Mouse (Mus musculus) liver, embryonic 12.5 days (tissue): Measurements from ENCODE around the gene Prmt8. TPM values are rescaled to one million over a fixed set of nuclear protein-coding genes. Genes with fewer than 3 reads are reported as not detected.

Experiments
- ATAC-seq: fragments of 200-750 bp; cut with Nextera tagmentation; 2 replicates; pipeline ENCODE4 v1.8.0; 2017; ENCODE audit warnings: moderate number of reproducible peaks, mild to moderate bottlenecking, moderate library complexity
- H3K27ac ChIP-seq: fragments of 300-500 bp; sonication (generic); 2 replicates; pipeline ENCODE4 v1.5.1; 2016; ENCODE audit warnings: mild to moderate bottlenecking
- H3K27me3 ChIP-seq: fragments of 300-500 bp; sonication (generic); replicated peaks from 2 replicates; pipeline ENCODE4 v1.6.1; 2016; ENCODE audit warnings: mild to moderate bottlenecking, moderate library complexity
- H3K36me3 ChIP-seq: fragments of 300-500 bp; sonication (generic); 2 replicates; pipeline ENCODE4 v1.6.1; 2016; ENCODE audit warnings: mild to moderate bottlenecking, moderate library complexity
- H3K4me1 ChIP-seq: fragments of 300-500 bp; sonication (generic); 2 replicates; pipeline ENCODE4 v1.6.1; 2016
- H3K4me2 ChIP-seq: fragments of 300-500 bp; sonication (generic); 2 replicates; pipeline ENCODE4 v1.6.1; 2016; ENCODE audit warnings: mild to moderate bottlenecking, moderate library complexity
- H3K4me3 ChIP-seq: fragments of 300-500 bp; sonication (generic); 2 replicates; pipeline ENCODE4 v1.5.1; 2016; ENCODE audit warnings: mild to moderate bottlenecking, moderate library complexity
- H3K9ac ChIP-seq: fragments of 300-500 bp; sonication (generic); 2 replicates; pipeline ENCODE4 v1.6.1; 2016; ENCODE audit warnings: mild to moderate bottlenecking, moderate library complexity
- H3K9me3 ChIP-seq: fragments of 300-500 bp; sonication (generic); replicated peaks from 2 replicates; pipeline ENCODE4 v1.6.1; 2016; ENCODE audit warnings: mild to moderate bottlenecking, moderate library complexity
- WGBS: fragments of 180-500 bp; shearing (Covaris S2); methylation state at CpG from one replicate; pipeline ENCODE4 v1.1.7; 2016; ENCODE audit not compliant: insufficient replicate concordance; 5-methylcytosine and 5-hydroxymethylcytosine counted together
- polyA plus RNA-seq: library from polyadenylated mRNA; unstranded; fragments of >200 nt; fragmentation: Nextera tagmentation; extraction: Ambion mirVana; gene quantifications from 2 replicates; pipeline ENCODE4 v1.2.1, GENCODE M21; 2016

The Prmt8 gene
- polyA plus RNA-seq, 1 experiment from 2014 or later, result not detected

DNA sequence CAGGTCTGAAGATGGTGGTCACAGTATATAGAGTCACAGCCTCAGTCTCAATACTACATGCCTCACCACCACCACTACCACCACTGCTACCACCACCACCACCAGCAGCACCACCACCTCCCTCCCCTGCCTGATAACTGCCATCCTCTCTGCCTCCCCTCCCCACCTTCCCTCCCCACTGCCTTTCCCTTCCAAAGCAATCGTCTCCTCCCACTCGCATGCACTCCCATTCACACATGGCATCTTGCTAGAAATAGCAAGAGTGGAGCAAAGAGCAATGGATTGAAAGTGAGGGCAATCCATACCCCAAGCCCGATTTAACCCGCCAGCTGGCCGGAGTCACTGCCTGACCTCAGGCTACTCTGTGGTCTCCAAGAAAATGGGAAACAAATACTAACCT is 3.7 kb downstream of the Prmt8 start:
- Histone ChIP-seq H3K4me2 (no peak overlapping the region), H3K27ac (no peak overlapping the region), H3K4me3 (no peak overlapping the region), H3K27me3 (peaks cover 70% of the 10 kb centered on the region), H3K4me1 (0 out of 2 replicates have a peak, but pooled peaks cover 3% of the 10 kb centered on the region), H3K9ac (no peak overlapping the region), H3K9me3 (no peaks in the 10 kb centered on the region), H3K36me3 (no peaks in the 10 kb centered on the region)
- no peak for ATAC-seq
- WGBS, result 36% methylated on average over 5 of the region's 5 CpGs

- H3K27me3 ChIP-seq, result no peaks in the 10 kb centered on the region
- H3K27ac ChIP-seq, result no peak overlapping the region
- ATAC-seq, result no peak
- WGBS, result 47% methylated on average over 4 of the region's 4 CpGs
- H3K4me2 ChIP-seq, result no peak overlapping the region
- H3K4me3 ChIP-seq, result no peak overlapping the region
- no peak overlapping the region for H3K9ac ChIP-seq
- no peaks in the 10 kb centered on the region for H3K36me3 ChIP-seq
- no peaks in the 10 kb centered on the region for H3K4me1 ChIP-seq
- no peaks in the 10 kb centered on the region for H3K9me3 ChIP-seq
Observed at GRCm38 (mm10) chr6:127758264-127758663, 11.0 kb downstream of the Prmt8 start.

DNA sequence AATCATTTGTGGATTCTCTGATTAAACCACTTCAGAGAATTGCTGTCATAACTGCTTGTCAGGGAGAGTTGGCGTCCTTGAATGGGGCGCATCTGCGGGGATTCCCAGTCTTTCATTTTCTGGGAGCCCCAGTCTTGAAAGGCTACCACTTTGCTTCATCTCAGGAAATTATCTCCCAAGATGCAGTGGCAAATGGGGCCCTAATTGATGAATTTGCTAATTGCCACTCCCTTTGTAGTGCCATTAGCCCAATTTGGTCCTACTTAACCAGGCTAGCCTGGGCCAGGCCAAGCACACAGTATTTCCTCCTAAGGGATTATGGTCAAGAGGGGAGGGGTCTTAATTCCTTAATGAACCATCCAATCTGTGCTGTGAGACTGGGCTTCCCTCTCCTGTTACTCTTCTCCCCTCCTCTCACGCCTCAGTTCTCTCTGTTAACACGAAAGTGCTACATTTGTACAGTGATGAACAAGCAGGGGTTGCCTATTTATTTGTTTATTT is 11.6 kb downstream of the Prmt8 start:
- Histone ChIP-seq H3K9ac (no peak overlapping the region), H3K4me1 (no peaks in the 10 kb centered on the region), H3K27me3 (no peaks in the 10 kb centered on the region), H3K27ac (no peak overlapping the region), H3K4me3 (no peak overlapping the region), H3K36me3 (no peaks in the 10 kb centered on the region), H3K9me3 (no peaks in the 10 kb centered on the region), H3K4me2 (no peak overlapping the region)
- WGBS, result 69% methylated on average over 5 of the region's 5 CpGs
- ATAC-seq, result no peak

DNA sequence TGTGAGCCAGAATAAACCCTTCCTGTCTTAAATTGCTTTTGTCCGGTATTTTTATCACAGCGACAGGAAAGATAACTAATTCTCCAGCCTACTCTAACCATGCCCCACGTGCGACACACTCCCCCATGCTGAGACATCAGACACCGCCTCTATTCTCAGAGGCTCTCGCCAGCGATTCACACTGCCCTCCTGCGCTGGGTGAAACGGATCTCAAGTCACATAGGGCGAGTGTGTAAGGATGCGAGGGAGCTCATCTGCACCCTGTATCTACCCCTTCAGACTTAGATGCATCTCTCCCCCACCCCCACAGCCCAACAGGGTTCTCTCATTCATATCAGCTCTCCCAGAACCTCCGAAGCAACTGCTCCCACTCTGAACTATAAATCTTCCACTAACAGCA is 12.4 kb downstream of the Prmt8 start:
- no peak overlapping the region for H3K27ac ChIP-seq
- no peaks in the 10 kb centered on the region for H3K27me3 ChIP-seq
- H3K9me3 ChIP-seq, result no peaks in the 10 kb centered on the region
- H3K4me3 ChIP-seq, result no peak overlapping the region
- H3K4me1 ChIP-seq, result no peaks in the 10 kb centered on the region
- ATAC-seq, result no peak
- 44% methylated on average over 12 of the region's 12 CpGs for WGBS
- H3K4me2 ChIP-seq, result no peak overlapping the region
- H3K36me3 ChIP-seq, result no peaks in the 10 kb centered on the region
- H3K9ac ChIP-seq, result no peak overlapping the region

DNA sequence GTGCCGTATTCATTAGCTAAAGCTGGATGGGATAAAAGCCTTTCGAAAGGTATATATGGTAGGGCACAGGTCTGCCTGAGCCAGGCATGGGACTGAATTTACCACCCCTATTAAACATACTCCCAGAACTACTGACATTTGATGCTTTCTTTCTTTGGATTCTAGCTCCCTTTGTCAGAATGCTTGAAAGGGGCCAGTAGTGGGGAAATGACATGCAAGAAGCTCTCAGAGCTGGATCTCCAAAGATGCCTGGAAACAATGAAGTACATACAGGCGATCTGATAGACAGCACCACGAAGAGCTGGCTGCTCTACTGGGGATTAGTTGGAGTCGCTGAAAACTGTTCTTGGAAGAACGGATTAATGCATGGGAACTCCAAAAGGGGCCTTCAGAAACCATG is 16.0 kb downstream of the Prmt8 start:
- no peaks in the 10 kb centered on the region for H3K36me3 ChIP-seq
- H3K4me3 ChIP-seq, result no peak overlapping the region
- no peak overlapping the region for H3K9ac ChIP-seq
- no peaks in the 10 kb centered on the region for H3K4me1 ChIP-seq
- H3K4me2 ChIP-seq, result no peak overlapping the region
- no peaks in the 10 kb centered on the region for H3K9me3 ChIP-seq
- ATAC-seq, result no peak
- no peak overlapping the region for H3K27ac ChIP-seq
- no peaks in the 10 kb centered on the region for H3K27me3 ChIP-seq
- 60% methylated on average over 6 of the region's 6 CpGs for WGBS

- WGBS, result 44% methylated on average over 3 of the region's 3 CpGs
- Histone ChIP-seq H3K9ac (no peak overlapping the region), H3K36me3 (no peaks in the 10 kb centered on the region), H3K4me2 (no peak overlapping the region), H3K27ac (no peak overlapping the region), H3K4me3 (no peak overlapping the region), H3K4me1 (no peaks in the 10 kb centered on the region), H3K27me3 (no peaks in the 10 kb centered on the region), H3K9me3 (no peaks in the 10 kb centered on the region)
- ATAC-seq, result no peak
Observed at GRCm38 (mm10) chr6:127752681-127753080, 16.6 kb downstream of the Prmt8 start.

DNA sequence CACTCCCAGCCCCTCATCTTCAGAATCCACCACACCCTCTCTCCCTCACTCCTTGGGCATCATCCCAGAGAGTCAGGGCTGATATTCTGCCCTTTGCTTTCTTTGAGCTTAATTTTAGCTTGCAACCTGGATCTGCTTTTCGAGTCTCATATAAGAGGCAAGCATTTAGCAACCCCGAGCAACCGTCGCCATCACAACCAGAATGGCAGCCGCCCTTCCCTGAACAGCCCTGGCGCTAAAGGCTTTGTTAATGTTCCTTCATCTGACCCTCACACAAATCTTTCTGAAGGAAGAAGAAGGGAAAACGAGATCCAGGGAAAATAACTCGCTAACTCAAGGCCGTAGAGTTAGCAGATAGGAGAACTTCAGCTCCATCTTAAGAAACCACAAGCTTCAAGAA is 17.8 kb downstream of the Prmt8 start:
- Histone ChIP-seq H3K4me2 (no peak overlapping the region), H3K36me3 (no peaks in the 10 kb centered on the region), H3K27me3 (no peaks in the 10 kb centered on the region), H3K9ac (no peak overlapping the region), H3K27ac (no peak overlapping the region), H3K9me3 (no peaks in the 10 kb centered on the region), H3K4me3 (no peak overlapping the region), H3K4me1 (no peaks in the 10 kb centered on the region)
- ATAC-seq, result no peak
- WGBS, result 70% methylated on average over 9 of the region's 9 CpGs

DNA sequence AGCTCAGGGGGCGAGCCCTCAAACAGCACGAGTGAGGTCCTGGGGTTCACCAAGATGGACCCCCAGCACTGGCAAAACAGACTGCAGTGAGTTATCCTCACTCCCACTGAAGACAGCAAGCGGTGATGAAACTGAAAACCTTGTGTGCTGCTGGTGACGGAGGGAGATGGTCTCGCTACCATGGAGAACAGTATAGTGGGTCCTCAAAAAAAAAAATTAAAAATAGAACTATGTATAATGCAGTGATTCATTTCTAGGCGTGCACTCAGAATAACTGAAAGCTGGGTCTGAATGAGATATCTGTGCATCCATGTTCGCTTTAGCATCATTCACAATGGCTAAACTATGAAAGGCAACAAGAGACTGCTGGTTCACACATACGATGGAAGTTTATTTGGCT is 20.5 kb downstream of the Prmt8 start:
- Histone ChIP-seq H3K9ac (no peak overlapping the region), H3K27ac (no peak overlapping the region), H3K9me3 (no peaks in the 10 kb centered on the region), H3K4me2 (no peak overlapping the region), H3K36me3 (no peaks in the 10 kb centered on the region), H3K4me1 (no peaks in the 10 kb centered on the region), H3K4me3 (no peak overlapping the region), H3K27me3 (no peaks in the 10 kb centered on the region)
- no peak for ATAC-seq
- 62% methylated on average over 8 of the region's 8 CpGs for WGBS

- H3K4me2 ChIP-seq, result no peak overlapping the region
- H3K9ac ChIP-seq, result no peak overlapping the region
- no peaks in the 10 kb centered on the region for H3K9me3 ChIP-seq
- H3K27ac ChIP-seq, result no peak overlapping the region
- H3K4me3 ChIP-seq, result no peak overlapping the region
- H3K4me1 ChIP-seq, result no peaks in the 10 kb centered on the region
- 70% methylated on average over 12 of the region's 12 CpGs for WGBS
- H3K27me3 ChIP-seq, result peaks cover 4% of the 10 kb centered on the region; the same call in 1 of the 2 replicates
- H3K36me3 ChIP-seq, result no peaks in the 10 kb centered on the region
- ATAC-seq, result no peak
Observed at GRCm38 (mm10) chr6:127742290-127742689, 27.0 kb downstream of the Prmt8 start.

DNA sequence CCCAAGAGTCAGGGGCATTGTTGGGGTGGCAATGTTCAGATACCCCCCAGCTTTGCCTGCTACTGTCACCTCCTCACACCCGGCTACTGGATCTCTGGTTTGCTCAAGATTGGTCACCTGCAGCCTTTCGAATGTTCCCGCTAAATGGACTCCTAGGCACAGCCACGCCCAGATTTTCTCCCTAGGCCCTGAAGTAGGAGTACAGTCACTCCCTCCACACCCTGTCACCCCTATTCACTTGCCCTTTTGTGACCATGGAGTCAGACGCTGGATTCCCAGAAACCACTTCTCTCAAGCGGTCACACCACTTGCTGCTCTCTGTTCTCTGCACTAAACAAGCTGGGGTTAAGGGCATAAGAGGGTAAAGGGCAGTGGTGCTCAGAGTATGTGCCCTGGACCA is 28.1 kb downstream of the Prmt8 start:
- 63% methylated on average over 6 of the region's 6 CpGs for WGBS
- Histone ChIP-seq H3K9me3 (no peaks in the 10 kb centered on the region), H3K36me3 (no peaks in the 10 kb centered on the region)

GRCm38 (mm10) chr6:127740711-127741110 is 28.6 kb downstream of the Prmt8 start:
- WGBS, result 65% methylated on average over 9 of the region's 9 CpGs
- Histone ChIP-seq H3K9me3 (no peaks in the 10 kb centered on the region), H3K27me3 (peaks cover 4% of the 10 kb centered on the region; the same call in 1 of the 2 replicates), H3K27ac (no peak overlapping the region), H3K9ac (no peak overlapping the region), H3K4me3 (no peak overlapping the region), H3K4me1 (no peaks in the 10 kb centered on the region), H3K36me3 (no peaks in the 10 kb centered on the region), H3K4me2 (no peak overlapping the region)
- ATAC-seq, result no peak

More for the DNA sequence above, 28.1 kb downstream of the Prmt8 start:
- H3K4me1 ChIP-seq, result no peaks in the 10 kb centered on the region
- ATAC-seq, result no peak
- H3K27me3 ChIP-seq, result peaks cover 4% of the 10 kb centered on the region; the same call in 1 of the 2 replicates
- H3K9ac ChIP-seq, result no peak overlapping the region
- H3K27ac ChIP-seq, result no peak overlapping the region
- H3K4me2 ChIP-seq, result no peak overlapping the region
- no peak overlapping the region for H3K4me3 ChIP-seq

- Histone ChIP-seq H3K27me3 (peaks cover 4% of the 10 kb centered on the region; the same call in 1 of the 2 replicates), H3K27ac (no peak overlapping the region), H3K4me3 (no peak overlapping the region), H3K4me1 (no peaks in the 10 kb centered on the region), H3K9ac (no peak overlapping the region), H3K36me3 (no peaks in the 10 kb centered on the region), H3K4me2 (no peak overlapping the region), H3K9me3 (no peaks in the 10 kb centered on the region)
- no peak for ATAC-seq
- 58% methylated on average over 5 of the region's 5 CpGs for WGBS
Observed at GRCm38 (mm10) chr6:127739921-127740320, 29.4 kb downstream of the Prmt8 start.
